Mouse (Mus musculus): ENCODE data around the gene Degs2. TPM values are rescaled to one million over a fixed set of nuclear protein-coding genes. Genes with fewer than 3 reads are reported as not detected.

Gene Degs2
- polyA plus RNA-seq, 1 experiment from 2014 or later: 3.4 TPM

DNA sequence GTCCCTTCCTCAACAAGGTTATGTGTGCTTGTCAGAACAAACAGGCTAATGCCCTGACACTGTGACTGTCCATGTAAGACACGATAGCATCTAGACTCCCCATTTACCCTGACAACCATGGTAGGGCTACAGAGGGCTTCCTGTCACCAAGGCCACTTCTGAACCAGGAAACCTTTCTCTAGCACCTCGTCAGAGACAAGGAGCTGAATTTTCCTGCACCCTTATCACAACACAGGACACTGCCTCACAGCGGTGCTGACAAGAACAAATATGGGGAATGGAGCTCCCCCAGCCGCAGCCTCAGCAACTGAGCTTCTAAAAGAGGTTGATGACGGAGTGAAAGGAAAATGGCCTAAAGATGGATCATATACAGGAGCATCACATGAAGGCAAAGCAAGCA, 64.7 kb downstream of the Degs2 start:
- Histone ChIP-seq H3K4me1 (no peaks in the 10 kb centered on the region), H3K27ac (no peak overlapping the region), H3K9ac (no peak overlapping the region), H3K27me3 (replicated peaks) (no peaks in the 10 kb centered on the region), H3K36me3 (replicated peaks) (peaks cover 8% of the 10 kb centered on the region; the same call in 1 of the 2 replicates), H3K4me3 (no peak overlapping the region), H3K4me2 (no peak overlapping the region), H3K9me3 (no peaks in the 10 kb centered on the region)
- WGBS: 94% methylated on average over 5 of the region's 5 CpGs
- no peak for ATAC-seq (replicated peaks)

DNA sequence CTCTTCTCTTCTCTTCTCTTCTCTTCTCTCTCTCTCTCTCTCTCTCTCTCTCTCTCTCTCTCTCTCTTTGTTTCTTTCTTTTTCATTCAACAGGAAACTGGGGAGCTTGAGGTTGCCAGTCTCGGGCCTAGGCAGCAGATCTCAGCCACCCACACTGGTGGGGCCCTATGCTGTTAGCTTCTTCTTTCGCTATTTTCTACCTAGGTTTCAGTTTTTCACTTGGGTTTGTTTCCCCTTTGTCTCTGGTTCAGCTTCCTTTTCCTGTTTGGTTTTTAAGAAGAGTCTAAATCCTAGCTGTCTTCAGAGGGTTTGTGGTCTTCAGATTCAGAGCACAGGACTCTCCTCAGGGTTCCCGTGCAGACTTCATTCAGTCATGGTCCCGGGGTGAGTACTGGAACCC, 66.6 kb downstream of the Degs2 start:
- H3K4me1 ChIP-seq: no peaks in the 10 kb centered on the region
- 92% methylated on average over 4 of the region's 4 CpGs for WGBS
- H3K36me3 ChIP-seq (replicated peaks): peaks cover 8% of the 10 kb centered on the region; the same call in 1 of the 2 replicates
- no peaks in the 10 kb centered on the region for H3K9me3 ChIP-seq
- H3K27ac ChIP-seq: no peak overlapping the region
- no peak for ATAC-seq (replicated peaks)
- H3K4me2 ChIP-seq: no peak overlapping the region
- H3K4me3 ChIP-seq: no peak overlapping the region
- H3K27me3 ChIP-seq (replicated peaks): no peaks in the 10 kb centered on the region
- no peak overlapping the region for H3K9ac ChIP-seq

DNA sequence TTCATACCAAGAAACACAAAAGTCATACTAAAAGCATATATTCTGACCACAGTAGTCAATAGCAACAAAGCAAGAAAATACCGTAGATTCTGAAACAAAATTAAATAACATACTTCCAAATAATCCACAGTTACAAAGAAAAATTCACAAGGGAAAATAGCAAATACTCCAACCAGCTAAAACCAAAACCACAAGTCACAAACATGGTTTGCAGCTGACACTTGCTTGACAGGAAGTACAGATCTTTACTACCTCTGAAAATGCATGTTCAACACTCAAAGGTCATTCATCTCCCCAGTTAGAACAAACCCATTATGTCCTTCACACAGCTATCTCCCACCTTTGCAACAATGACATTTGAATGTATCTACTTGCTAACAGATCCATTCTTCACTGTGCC, 68.1 kb downstream of the Degs2 start:
- Histone ChIP-seq H3K9me3 (no peaks in the 10 kb centered on the region), H3K4me3 (no peak overlapping the region), H3K4me2 (no peak overlapping the region), H3K27me3 (replicated peaks) (no peaks in the 10 kb centered on the region), H3K36me3 (replicated peaks) (peaks cover 8% of the 10 kb centered on the region; the same call in 1 of the 2 replicates), H3K9ac (no peak overlapping the region), H3K4me1 (no peaks in the 10 kb centered on the region), H3K27ac (no peak overlapping the region)
- no peak for ATAC-seq (replicated peaks)
- WGBS: 98% methylated on average over 1 of the region's 1 CpGs

DNA sequence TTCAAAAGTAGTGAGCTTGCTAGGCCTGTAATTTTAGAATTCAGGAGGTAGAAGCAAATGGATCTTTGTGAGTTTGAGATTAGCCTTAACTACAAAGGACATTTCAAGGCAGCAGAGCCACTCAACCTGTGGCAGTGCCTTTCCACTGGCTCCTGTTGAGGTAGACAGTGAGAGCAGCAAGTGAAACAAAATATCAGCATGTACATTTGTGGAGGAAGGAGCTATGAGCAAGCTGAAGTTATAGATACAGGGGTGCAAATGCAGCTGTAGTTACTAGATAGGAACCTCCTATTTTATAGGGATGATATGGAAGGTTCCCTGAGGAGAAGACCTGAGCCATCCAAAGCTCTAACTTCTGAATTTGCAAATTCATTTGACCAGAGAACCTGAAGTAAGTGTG, 69.6 kb downstream of the Degs2 start:
- Histone ChIP-seq H3K4me3 (no peak overlapping the region), H3K4me2 (no peak overlapping the region), H3K27me3 (replicated peaks) (no peaks in the 10 kb centered on the region), H3K4me1 (no peaks in the 10 kb centered on the region), H3K9me3 (no peaks in the 10 kb centered on the region), H3K27ac (no peak overlapping the region), H3K36me3 (replicated peaks) (peaks cover 8% of the 10 kb centered on the region; the same call in 1 of the 2 replicates), H3K9ac (no peak overlapping the region)
- no peak for ATAC-seq (replicated peaks)

DNA sequence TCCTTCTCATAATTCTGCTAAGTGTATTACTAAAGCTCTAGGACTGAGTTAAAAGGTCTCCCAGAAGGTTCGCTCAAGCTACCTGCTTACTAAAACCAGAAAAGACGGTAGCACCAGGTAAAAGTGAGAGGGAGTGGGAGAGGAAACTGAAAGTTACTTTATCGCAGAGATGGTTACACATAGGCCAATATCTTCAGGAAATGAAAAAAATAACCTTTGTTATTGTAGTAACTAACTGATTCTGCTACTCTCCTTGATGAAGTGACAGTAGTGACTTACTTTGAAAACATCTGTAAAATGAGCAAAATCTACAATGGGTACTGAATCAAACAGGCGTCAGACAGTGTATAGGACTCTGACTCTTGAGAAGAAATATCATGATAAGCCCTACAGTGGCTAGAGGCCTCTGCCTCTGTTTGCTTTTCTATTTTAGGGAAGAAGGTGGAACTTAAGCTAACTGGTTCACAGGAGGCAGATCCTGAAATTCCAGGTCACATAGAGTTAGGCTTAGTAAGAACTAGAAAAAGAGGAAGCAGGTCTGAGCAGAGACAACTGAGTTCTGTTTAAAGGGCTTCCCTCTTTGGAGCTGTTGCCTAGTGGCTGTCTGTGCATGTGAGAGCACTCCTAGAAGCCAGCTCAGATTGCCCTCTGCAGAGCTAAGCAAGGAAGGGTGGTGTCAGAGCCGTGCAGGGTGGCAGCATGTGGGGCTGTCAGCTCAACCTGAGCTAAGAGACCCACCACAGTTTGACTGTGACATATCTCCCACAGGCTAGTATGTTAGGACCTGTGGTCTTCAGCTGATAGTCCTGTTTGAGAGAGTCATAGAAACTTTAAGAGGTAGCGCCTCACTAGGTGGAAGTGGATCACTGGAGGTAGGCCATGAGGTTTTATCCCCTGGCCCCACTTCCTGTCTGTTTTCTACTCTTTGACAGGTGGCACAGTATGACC, 71.1 kb downstream of the Degs2 start:
- Histone ChIP-seq H3K36me3 (replicated peaks) (peaks cover 8% of the 10 kb centered on the region; the same call in 1 of the 2 replicates), H3K9ac (no peak overlapping the region), H3K27ac (no peak overlapping the region), H3K4me1 (0 out of 2 replicates have a peak, but pooled peaks cover 4% of the 10 kb centered on the region), H3K4me3 (no peak overlapping the region), H3K9me3 (no peaks in the 10 kb centered on the region), H3K4me2 (no peak overlapping the region), H3K27me3 (replicated peaks) (no peaks in the 10 kb centered on the region)
- 96% methylated on average over 6 of the region's 6 CpGs for WGBS
- no peak for ATAC-seq (replicated peaks)

DNA sequence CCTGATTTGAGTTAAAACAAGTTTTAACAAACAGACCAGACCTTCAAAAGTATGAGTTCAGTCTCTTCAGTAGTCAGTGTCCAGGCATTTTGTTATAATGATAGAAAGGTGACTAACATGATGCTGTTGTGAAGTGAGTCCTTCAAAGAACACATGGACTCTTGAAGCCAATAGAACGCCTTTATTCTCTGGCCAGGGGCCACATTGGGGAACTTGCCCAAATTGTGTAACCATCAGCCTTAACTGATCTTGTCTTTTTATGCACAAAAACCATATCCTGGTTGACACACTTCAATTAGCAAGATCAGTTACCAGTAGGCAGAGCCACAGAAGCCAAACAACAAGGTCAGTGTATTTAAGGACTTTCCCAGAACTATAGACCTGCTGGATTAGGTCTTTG, 72.6 kb downstream of the Degs2 start:
- H3K4me2 ChIP-seq: no peak overlapping the region
- 98% methylated on average over 1 of the region's 1 CpGs for WGBS
- H3K4me1 ChIP-seq: 0 out of 2 replicates have a peak, but pooled peaks cover 10% of the 10 kb centered on the region
- H3K36me3 ChIP-seq (replicated peaks): peaks cover 8% of the 10 kb centered on the region; the same call in 1 of the 2 replicates
- no peaks in the 10 kb centered on the region for H3K27me3 ChIP-seq (replicated peaks)
- H3K9ac ChIP-seq: no peak overlapping the region
- ATAC-seq (replicated peaks): no peak
- no peak overlapping the region for H3K27ac ChIP-seq
- no peak overlapping the region for H3K4me3 ChIP-seq
- no peaks in the 10 kb centered on the region for H3K9me3 ChIP-seq

MicroRNAs within 50 kb of the gene (microRNA counts, 519-probe panel; counts per million panel counts)
- 4,225 counts per million, percentile 93 among the panel's probes with 10 or more counts for microRNA mmu-miR-342-3p
- 1,638 counts per million, percentile 8 among the panel's probes with 10 or more counts for microRNA mmu-miR-342-5p

Small RNAs within 50 kb of the gene (microRNA-seq; reads per million reads assigned to microRNA genes)
- gene Gm23872: not detected
- gene Mir342: 10,768 reads per million, percentile 96 among the genes with 10 or more reads in this experiment

Other genes with a start within 250 kb of the Degs2 start
- 291 and 297 TPM in 2 replicates for gene Evl, start 147.6 kb downstream of the Degs2 start, polyA plus RNA-seq (2015; fragmentation: Nextera tagmentation; extraction: Ambion mirVana)
- gene Yy1, start 90.7 kb upstream of the Degs2 start, polyA plus RNA-seq (2015; fragmentation: Nextera tagmentation; extraction: Ambion mirVana): 12.9 TPM in 2 replicates
- gene Slc25a29, start 133.6 kb upstream of the Degs2 start, polyA plus RNA-seq (2015; fragmentation: Nextera tagmentation; extraction: Ambion mirVana): 22.6 and 24.8 TPM in 2 replicates
- gene Slc25a47, start 133.7 kb upstream of the Degs2 start, polyA plus RNA-seq (2015; fragmentation: Nextera tagmentation; extraction: Ambion mirVana): 8.7 and 10.3 TPM in 2 replicates
- 5.2 and 7.2 TPM in 2 replicates for gene Wdr25, start 191.3 kb upstream of the Degs2 start, polyA plus RNA-seq (2015; fragmentation: Nextera tagmentation; extraction: Ambion mirVana)
- gene Wars, start 191.9 kb upstream of the Degs2 start, polyA plus RNA-seq (2015; fragmentation: Nextera tagmentation; extraction: Ambion mirVana): 103 and 104 TPM in 2 replicates

Data from midbrain, embryonic 15.5 days (tissue).